Mouse (Mus musculus): Measurements from ENCODE around the gene Gm20388. TPM values are rescaled to one million over a fixed set of nuclear protein-coding genes. Genes with fewer than 3 reads are reported as not detected.
"Not testable (repeated sequence)": the region's sequence is repeated elsewhere in the genome, so short reads cannot be mapped to it uniquely, and the experiment has no call there.

The Gm20388 gene
- polyA plus RNA-seq, 1 experiment from 2014 or later = not detected

DNA sequence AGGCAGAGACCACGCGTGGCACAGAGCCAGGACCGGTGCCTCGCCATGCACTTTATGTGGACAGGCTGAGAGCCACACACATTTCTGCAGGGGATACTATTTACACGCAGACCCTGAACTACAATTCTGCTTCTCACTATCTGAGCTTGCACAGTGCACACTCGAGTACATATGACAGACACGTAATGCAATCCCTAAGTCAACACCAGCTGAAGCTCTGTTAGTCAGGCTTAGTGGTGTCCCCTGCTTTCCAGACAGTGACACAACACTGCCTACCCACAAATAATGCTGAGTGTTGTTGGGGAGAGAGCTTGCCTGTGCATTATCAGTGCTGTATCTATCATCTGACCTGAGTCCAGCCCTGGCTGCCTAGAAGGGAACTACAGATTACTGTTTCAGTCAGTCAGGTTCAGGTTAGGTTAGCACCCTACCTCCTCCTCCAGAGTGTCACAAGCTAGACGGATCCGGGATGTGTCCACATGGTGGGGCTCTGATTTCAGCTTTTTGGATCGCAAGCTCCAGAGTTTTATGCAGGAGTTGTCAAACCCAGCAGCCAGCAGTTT lies 4092.0 kb downstream of the Gm20388 start:
- Histone ChIP-seq H3K4me2 (ENCODE audit: low read depth, severe bottlenecking) (no peak overlapping the region), H3K9ac (ENCODE audit: low read length) (no peak overlapping the region), H3K36me3 (ENCODE audit: control insufficient read depth, insufficient read depth, low read length) (peaks cover 14% of the 10 kb centered on the region), H3K4me1 (ENCODE audit: control insufficient read depth, insufficient read depth, low read length) (no peaks in the 10 kb centered on the region), H3K27ac (replicated peaks; ENCODE audit: low read depth, low read length) (no peak overlapping the region), H3K27me3 (ENCODE audit: control insufficient read depth, insufficient read depth, low read length) (no peaks in the 10 kb centered on the region), H3K4me3 (ENCODE audit: low read depth, low read length) (no peak overlapping the region), H3K9me3 (ENCODE audit: control insufficient read depth, low read length) (no peaks in the 10 kb centered on the region)
- 96% methylated on average over 10 of the region's 10 CpGs for WGBS
- no peak for DNase-seq (ENCODE audit: low spot score)
- no peak for ATAC-seq (ENCODE audit: insufficient number of reproducible peaks, low FRiP score, low TSS enrichment, low read depth)

GRCm38 (mm10) chr8:124007829-124008228 lies 4097.2 kb downstream of the Gm20388 start:
- ATAC-seq (ENCODE audit: insufficient number of reproducible peaks, low FRiP score, low TSS enrichment, low read depth) (no peak), DNase-seq (ENCODE audit: low spot score) (no peak)
- no peak overlapping the region for H3K27ac ChIP-seq (replicated peaks; ENCODE audit: low read depth, low read length)
- H3K4me1 ChIP-seq (ENCODE audit: control insufficient read depth, insufficient read depth, low read length) = no peaks in the 10 kb centered on the region
- no peak overlapping the region for H3K4me3 ChIP-seq (ENCODE audit: low read depth, low read length)
- peaks cover 12% of the 10 kb centered on the region; the same call in 1 of the 2 replicates for H3K36me3 ChIP-seq (ENCODE audit: control insufficient read depth, insufficient read depth, low read length)
- WGBS = 61% methylated on average over 6 of the region's 6 CpGs
- no peak overlapping the region for H3K4me2 ChIP-seq (ENCODE audit: low read depth, severe bottlenecking)
- no peak overlapping the region for H3K9ac ChIP-seq (ENCODE audit: low read length)
- no peaks in the 10 kb centered on the region for H3K27me3 ChIP-seq (ENCODE audit: control insufficient read depth, insufficient read depth, low read length)
- no peaks in the 10 kb centered on the region for H3K9me3 ChIP-seq (ENCODE audit: control insufficient read depth, low read length)

- Histone ChIP-seq H3K27me3 (ENCODE audit: control insufficient read depth, insufficient read depth, low read length) (no peaks in the 10 kb centered on the region), H3K9me3 (ENCODE audit: control insufficient read depth, low read length) (no peaks in the 10 kb centered on the region), H3K4me2 (ENCODE audit: low read depth, severe bottlenecking) (no peak overlapping the region), H3K27ac (replicated peaks; ENCODE audit: low read depth, low read length) (no peak overlapping the region), H3K36me3 (ENCODE audit: control insufficient read depth, insufficient read depth, low read length) (peaks cover 6% of the 10 kb centered on the region; the same call in 1 of the 2 replicates), H3K4me3 (ENCODE audit: low read depth, low read length) (no peak overlapping the region), H3K4me1 (ENCODE audit: control insufficient read depth, insufficient read depth, low read length) (no peaks in the 10 kb centered on the region), H3K9ac (ENCODE audit: low read length) (no peak overlapping the region)
- ATAC-seq (ENCODE audit: insufficient number of reproducible peaks, low FRiP score, low TSS enrichment, low read depth) (no peak), DNase-seq (ENCODE audit: low spot score) (no peak)
- 85% methylated on average over 3 of the region's 3 CpGs for WGBS
Measured at GRCm38 (mm10) chr8:124011580-124011979, 4100.9 kb downstream of the Gm20388 start.

- WGBS = 97% methylated on average over 3 of the region's 3 CpGs
- no peak for DNase-seq (ENCODE audit: low spot score)
Measured at GRCm38 (mm10) chr8:124011989-124012586, 4101.4 kb downstream of the Gm20388 start.

DNA sequence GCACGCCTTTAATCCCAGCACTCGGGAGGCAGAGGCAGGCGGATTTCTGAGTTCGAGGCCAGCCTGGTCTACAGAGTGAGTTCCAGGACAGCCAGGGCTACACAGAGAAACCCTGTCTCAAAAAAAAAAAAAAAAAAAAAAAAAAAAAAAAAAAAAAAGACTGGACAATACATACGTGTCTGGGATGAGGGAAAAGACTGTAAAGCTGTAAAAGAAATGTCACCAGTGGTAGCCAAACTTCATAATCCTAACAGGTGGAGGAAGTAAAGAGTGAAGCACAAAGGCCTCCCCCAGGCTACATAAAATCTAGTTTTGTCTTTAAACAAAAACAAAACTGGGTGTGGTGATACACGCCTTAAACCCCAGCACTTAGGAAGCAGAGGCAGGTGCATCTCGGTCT lies 4103.7 kb downstream of the Gm20388 start:
- WGBS = 91% methylated on average over 7 of the region's 7 CpGs
- not testable (repeated sequence) for H3K27ac ChIP-seq (replicated peaks; ENCODE audit: low read depth, low read length); H3K9me3 ChIP-seq (ENCODE audit: control insufficient read depth, low read length); H3K27me3 ChIP-seq (ENCODE audit: control insufficient read depth, insufficient read depth, low read length); H3K4me2 ChIP-seq (ENCODE audit: low read depth, severe bottlenecking); ATAC-seq (ENCODE audit: insufficient number of reproducible peaks, low FRiP score, low TSS enrichment, low read depth); H3K36me3 ChIP-seq (ENCODE audit: control insufficient read depth, insufficient read depth, low read length); H3K9ac ChIP-seq (ENCODE audit: low read length); DNase-seq (ENCODE audit: low spot score); H3K4me1 ChIP-seq (ENCODE audit: control insufficient read depth, insufficient read depth, low read length); H3K4me3 ChIP-seq (ENCODE audit: low read depth, low read length)

More at GRCm38 (mm10) chr8:124011989-124012586, 4101.4 kb downstream of the Gm20388 start:
- Histone ChIP-seq H3K9ac (ENCODE audit: low read length) (no peak overlapping the region), H3K36me3 (ENCODE audit: control insufficient read depth, insufficient read depth, low read length) (peaks cover 6% of the 10 kb centered on the region; the same call in 1 of the 2 replicates), H3K9me3 (ENCODE audit: control insufficient read depth, low read length) (no peaks in the 10 kb centered on the region), H3K4me1 (ENCODE audit: control insufficient read depth, insufficient read depth, low read length) (no peaks in the 10 kb centered on the region), H3K4me2 (ENCODE audit: low read depth, severe bottlenecking) (no peak overlapping the region), H3K27ac (replicated peaks; ENCODE audit: low read depth, low read length) (no peak overlapping the region), H3K4me3 (ENCODE audit: low read depth, low read length) (no peak overlapping the region), H3K27me3 (ENCODE audit: control insufficient read depth, insufficient read depth, low read length) (no peaks in the 10 kb centered on the region)
- ATAC-seq (ENCODE audit: insufficient number of reproducible peaks, low FRiP score, low TSS enrichment, low read depth) = no peak

GRCm38 (mm10) chr8:124014751-124015150 lies 4104.1 kb downstream of the Gm20388 start:
- WGBS = 91% methylated on average over 3 of the region's 3 CpGs
- DNase-seq (ENCODE audit: low spot score) (no peak), ATAC-seq (ENCODE audit: insufficient number of reproducible peaks, low FRiP score, low TSS enrichment, low read depth) (no peak)
- Histone ChIP-seq H3K36me3 (ENCODE audit: control insufficient read depth, insufficient read depth, low read length) (no peaks in the 10 kb centered on the region), H3K9me3 (ENCODE audit: control insufficient read depth, low read length) (no peaks in the 10 kb centered on the region), H3K4me2 (ENCODE audit: low read depth, severe bottlenecking) (no peak overlapping the region), H3K27ac (replicated peaks; ENCODE audit: low read depth, low read length) (no peak overlapping the region), H3K4me1 (ENCODE audit: control insufficient read depth, insufficient read depth, low read length) (no peaks in the 10 kb centered on the region; the same call in 1 of the 2 replicates), H3K27me3 (ENCODE audit: control insufficient read depth, insufficient read depth, low read length) (no peaks in the 10 kb centered on the region), H3K4me3 (ENCODE audit: low read depth, low read length) (no peak overlapping the region), H3K9ac (ENCODE audit: low read length) (no peak overlapping the region)

DNA sequence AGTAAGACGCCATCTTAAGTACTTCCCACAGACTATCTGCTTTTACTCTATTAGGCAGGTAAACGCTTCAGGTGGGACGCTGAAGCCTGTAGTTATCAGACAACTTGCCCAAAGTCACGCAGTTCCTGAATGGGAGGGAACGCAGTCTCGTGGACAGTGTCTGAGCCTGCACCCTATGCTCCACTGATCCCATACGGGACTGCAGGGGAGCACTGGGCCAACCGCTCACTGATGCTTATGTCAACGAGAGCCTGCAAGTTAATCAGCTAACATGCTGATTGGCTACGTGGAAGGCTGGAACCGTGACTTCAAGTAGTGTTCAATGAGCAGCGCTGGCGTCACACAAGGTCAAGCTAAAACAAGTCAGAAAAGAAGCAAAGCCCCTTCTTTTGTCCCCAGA lies 4109.1 kb downstream of the Gm20388 start:
- 41% methylated on average over 13 of the region's 13 CpGs for WGBS
- H3K27ac ChIP-seq (replicated peaks; ENCODE audit: low read depth, low read length) = no peak overlapping the region
- ATAC-seq (ENCODE audit: insufficient number of reproducible peaks, low FRiP score, low TSS enrichment, low read depth) (no peak), DNase-seq (ENCODE audit: low spot score) (peak; percentile 26)
- no peaks in the 10 kb centered on the region for H3K36me3 ChIP-seq (ENCODE audit: control insufficient read depth, insufficient read depth, low read length)
- no peaks in the 10 kb centered on the region for H3K27me3 ChIP-seq (ENCODE audit: control insufficient read depth, insufficient read depth, low read length)
- H3K4me1 ChIP-seq (ENCODE audit: control insufficient read depth, insufficient read depth, low read length) = peaks cover 2% of the 10 kb centered on the region; the same call in 1 of the 2 replicates
- peak overlapping the region; percentile 63 for H3K4me2 ChIP-seq (ENCODE audit: low read depth, severe bottlenecking)
- H3K9ac ChIP-seq (ENCODE audit: low read length) = no peak overlapping the region
- H3K4me3 ChIP-seq (ENCODE audit: low read depth, low read length) = no peak overlapping the region
- H3K9me3 ChIP-seq (ENCODE audit: control insufficient read depth, low read length) = no peaks in the 10 kb centered on the region

- Histone ChIP-seq H3K27me3 (ENCODE audit: control insufficient read depth, insufficient read depth, low read length) (no peaks in the 10 kb centered on the region), H3K9me3 (ENCODE audit: control insufficient read depth, low read length) (no peaks in the 10 kb centered on the region), H3K36me3 (ENCODE audit: control insufficient read depth, insufficient read depth, low read length) (0 out of 2 replicates have a peak, but pooled peaks cover 1% of the 10 kb centered on the region), H3K27ac (replicated peaks; ENCODE audit: low read depth, low read length) (peak overlapping the region; percentile 80), H3K4me3 (ENCODE audit: low read depth, low read length) (peak overlapping the region; percentile 76), H3K4me2 (ENCODE audit: low read depth, severe bottlenecking) (peak overlapping the region; percentile 63), H3K9ac (ENCODE audit: low read length) (peak overlapping the region; percentile 80), H3K4me1 (ENCODE audit: control insufficient read depth, insufficient read depth, low read length) (peaks cover 2% of the 10 kb centered on the region; the same call in 1 of the 2 replicates)
- peak; percentile 77 for DNase-seq (ENCODE audit: low spot score)
- under 1% methylated on average over 72 of the region's 87 CpGs for WGBS
- peak; percentile 81 for ATAC-seq (ENCODE audit: insufficient number of reproducible peaks, low FRiP score, low TSS enrichment, low read depth)
Measured at GRCm38 (mm10) chr8:124020439-124021236, 4110.0 kb downstream of the Gm20388 start.
